23 mouse cellular contexts compared by ENCODE assay signal in genomic region chr16:90353156-90353555, GRCm38 (mm10). TPM values are rescaled to one million over a fixed set of nuclear protein-coding genes. Genes with fewer than 3 reads are reported as not detected.
DNase-seq lines count a peak whose midpoint lies in the region; ATAC-seq lines count a peak whose summit lies in the region.
"Had no signal": no experiment of that assay in that cellular context is flagged by ENCODE, and none has a peak within 500 bp of the region (broad histone marks: within the 10 kb centered on the region; RNA-seq: fewer than 3 reads in every experiment).

No protein-coding gene starts in this region.

- peak; percentile 75 for DNase-seq in forebrain, embryonic 14.5 days (ENCODE audit: low spot score)
- DNase-seq in forebrain, embryonic 11.5 days (ENCODE audit: low spot score): no peak
- DNase-seq in lung, postnatal 4 days: no peak
- DNase-seq in layer of hippocampus, postnatal 36 days: peak; percentile 16 to 18
- no peak for DNase-seq in embryo, embryonic 9.5 days (ENCODE audit: extremely low spot score)
- no peak for DNase-seq in urinary bladder, postnatal 25 days (ENCODE audit: low spot score)
- DNase-seq: adrenal gland, adult 8-10 months; cerebellum, adult 11 months; cerebellum, postnatal 10 days; kidney, adult 8-10 months; kidney, postnatal 25 days; midbrain, embryonic 14.5 days had no signal

- no peak overlapping the region for H3K4me2 ChIP-seq in forebrain, embryonic 14.5 days (ENCODE audit: low read length)
- no peak overlapping the region for H3K4me2 ChIP-seq in forebrain, embryonic 11.5 days (ENCODE audit: low read depth, low read length, severe bottlenecking)
- no peak overlapping the region for H3K4me2 ChIP-seq in lung, embryonic 16.5 days (ENCODE audit: low read depth, low read length)
- H3K4me2 ChIP-seq in forebrain, embryonic 16.5 days (ENCODE audit: low read length): peak overlapping the region; percentile 21
- H3K4me2 ChIP-seq: embryonic facial prominence, embryonic 13.5 days; heart, embryonic 13.5 days; hindbrain, embryonic 13.5 days; liver, embryonic 11.5 days had no signal

- H3K36me3 ChIP-seq in forebrain, embryonic 14.5 days (ENCODE audit: control insufficient read depth, insufficient read depth, low read length): no peaks in the 10 kb centered on the region
- no peaks in the 10 kb centered on the region for H3K36me3 ChIP-seq in forebrain, embryonic 11.5 days (ENCODE audit: control insufficient read depth, insufficient read depth, low read length)
- H3K36me3 ChIP-seq in lung, embryonic 16.5 days (ENCODE audit: control insufficient read depth, insufficient read depth, low read length): no peaks in the 10 kb centered on the region
- no peaks in the 10 kb centered on the region for H3K36me3 ChIP-seq in forebrain, embryonic 16.5 days (ENCODE audit: control insufficient read depth, insufficient read depth)
- H3K36me3 ChIP-seq: embryonic facial prominence, embryonic 13.5 days; heart, embryonic 13.5 days; hindbrain, embryonic 13.5 days had no signal

- H3K9me3 ChIP-seq in forebrain, embryonic 14.5 days (replicated peaks; ENCODE audit: control insufficient read depth, low read length): no peaks in the 10 kb centered on the region
- no peaks in the 10 kb centered on the region for H3K9me3 ChIP-seq in forebrain, embryonic 11.5 days (ENCODE audit: control insufficient read depth, low read length)
- H3K9me3 ChIP-seq in lung, embryonic 16.5 days (ENCODE audit: control insufficient read depth, low read length): no peaks in the 10 kb centered on the region
- no peaks in the 10 kb centered on the region for H3K9me3 ChIP-seq in forebrain, embryonic 16.5 days (ENCODE audit: control insufficient read depth, low read length)
- H3K9me3 ChIP-seq: embryonic facial prominence, embryonic 13.5 days; heart, embryonic 13.5 days; hindbrain, embryonic 13.5 days had no signal

- WGBS in forebrain, embryonic 14.5 days: 62% methylated on average over 5 of the region's 5 CpGs
- 84% methylated on average over 5 of the region's 5 CpGs for WGBS in forebrain, embryonic 11.5 days
- 68% methylated on average over 5 of the region's 5 CpGs for WGBS in lung, embryonic 16.5 days
- WGBS in forebrain, embryonic 16.5 days: 56% methylated on average over 5 of the region's 5 CpGs

- H3K4me3 ChIP-seq in forebrain, embryonic 14.5 days (ENCODE audit: low read depth, low read length): no peak overlapping the region
- H3K4me3 ChIP-seq in forebrain, embryonic 11.5 days (ENCODE audit: low read depth, low read length): no peak overlapping the region
- no peak overlapping the region for H3K4me3 ChIP-seq in lung, embryonic 16.5 days (ENCODE audit: low read length)
- H3K4me3 ChIP-seq in forebrain, embryonic 16.5 days (replicated peaks; ENCODE audit: low read length): no peak overlapping the region
- H3K4me3 ChIP-seq: embryonic facial prominence, embryonic 13.5 days; heart, embryonic 13.5 days; hindbrain, embryonic 13.5 days had no signal

- no peak overlapping the region for H3K9ac ChIP-seq in forebrain, embryonic 14.5 days (ENCODE audit: low read length)
- H3K9ac ChIP-seq in forebrain, embryonic 11.5 days (ENCODE audit: low read length): no peak overlapping the region
- no peak overlapping the region for H3K9ac ChIP-seq in lung, embryonic 16.5 days (ENCODE audit: low read length)
- no peak overlapping the region for H3K9ac ChIP-seq in forebrain, embryonic 16.5 days (replicated peaks; ENCODE audit: low read depth, low read length)
- H3K9ac ChIP-seq: embryonic facial prominence, embryonic 13.5 days; heart, embryonic 13.5 days; hindbrain, embryonic 13.5 days had no signal

- ATAC-seq in forebrain, embryonic 14.5 days: peak; percentile 73
- no peak for ATAC-seq in forebrain, embryonic 11.5 days (replicated peaks; ENCODE audit: low FRiP score)
- no peak for ATAC-seq in lung, embryonic 16.5 days (ENCODE audit: low read depth)
- peak; percentile 81 for ATAC-seq in forebrain, embryonic 16.5 days
- ATAC-seq: CD4-positive, CD25-positive, alpha-beta regulatory T cell, adult 4 months; inflammation-experienced regulatory T-cells, adult 6 months; Patski had no signal

- no peaks in the 10 kb centered on the region for H3K27me3 ChIP-seq in forebrain, embryonic 14.5 days (replicated peaks; ENCODE audit: control insufficient read depth, insufficient read depth, low read length)
- no peaks in the 10 kb centered on the region for H3K27me3 ChIP-seq in forebrain, embryonic 11.5 days (ENCODE audit: control insufficient read depth, insufficient read depth, low read length)
- H3K27me3 ChIP-seq in lung, embryonic 16.5 days (ENCODE audit: control insufficient read depth, insufficient read depth, low read depth, low read length): no peaks in the 10 kb centered on the region
- H3K27me3 ChIP-seq in forebrain, embryonic 16.5 days (replicated peaks; ENCODE audit: control insufficient read depth, insufficient read depth, low read length): no peaks in the 10 kb centered on the region
- H3K27me3 ChIP-seq: embryonic facial prominence, embryonic 13.5 days; heart, embryonic 13.5 days; hindbrain, embryonic 13.5 days had no signal

- no peaks in the 10 kb centered on the region; the same call in 1 of the 2 replicates for H3K4me1 ChIP-seq in forebrain, embryonic 14.5 days (ENCODE audit: control insufficient read depth, insufficient read depth, low read length)
- H3K4me1 ChIP-seq in forebrain, embryonic 11.5 days (replicated peaks; ENCODE audit: control insufficient read depth, insufficient read depth, low read length): no peaks in the 10 kb centered on the region; the same call in 1 of the 2 replicates
- 0 out of 2 replicates have a peak, but pooled peaks cover 2% of the 10 kb centered on the region for H3K4me1 ChIP-seq in lung, embryonic 16.5 days (replicated peaks; ENCODE audit: control insufficient read depth, insufficient read depth, low read length)
- peaks cover 12% of the 10 kb centered on the region for H3K4me1 ChIP-seq in forebrain, embryonic 16.5 days (replicated peaks; ENCODE audit: control insufficient read depth, insufficient read depth, low read length)
- H3K4me1 ChIP-seq: embryonic facial prominence, embryonic 13.5 days; hindbrain, embryonic 13.5 days had no signal

- H3K27ac ChIP-seq in forebrain, embryonic 14.5 days (ENCODE audit: low read depth, low read length): peak overlapping the region; percentile 49; the same call in 1 of the 2 replicates
- H3K27ac ChIP-seq in forebrain, embryonic 11.5 days (ENCODE audit: low read depth, low read length): no peak overlapping the region
- H3K27ac ChIP-seq in lung, embryonic 16.5 days (ENCODE audit: low read length): peak overlapping the region; percentile 33
- peak overlapping the region; percentile 92 for H3K27ac ChIP-seq in forebrain, embryonic 16.5 days (ENCODE audit: low read length)
- H3K27ac ChIP-seq: embryonic facial prominence, embryonic 13.5 days; heart, embryonic 13.5 days; hindbrain, embryonic 13.5 days had no signal

RNA-seq across cellular contexts. Expression of gene Hunk, which starts 32.7 kb away (rescaled TPM):
- 10.6 and 10.7 TPM in 2 replicates for polyA plus RNA-seq in forebrain, embryonic 14.5 days (2014; fragmentation: Nextera tagmentation; extraction: Ambion mirVana)
- 17.6 and 19.1 TPM in 2 replicates for polyA plus RNA-seq in forebrain, embryonic 11.5 days (2014; fragmentation: Nextera tagmentation; extraction: Ambion mirVana)
- 16.2 and 16.5 TPM in 2 replicates for polyA plus RNA-seq in lung, embryonic 16.5 days (2015; fragmentation: Nextera tagmentation; extraction: Ambion mirVana)
- polyA plus RNA-seq in forebrain, embryonic 16.5 days (2015; fragmentation: Nextera tagmentation; extraction: Ambion mirVana): 11.2 and 11.5 TPM in 2 replicates
- total RNA-seq in layer of hippocampus, postnatal 36 days (2021): 10 to 100 TPM; 24.9 to 25.2 TPM
- total RNA-seq: granulocyte monocyte progenitor cell, adult 5-6 weeks; megakaryocyte progenitor cell, adult 5-6 weeks had no signal
- polyA plus RNA-seq: CD4-positive, CD25-positive, alpha-beta regulatory T cell, adult 4 months had no signal

Comparison
In these comparisons a context has a peak if more than half of its experiments do, and no peak if none do; other contexts are left out.
1. ATAC-seq: peak in forebrain, embryonic 14.5 days (single experiment) and forebrain, embryonic 16.5 days (single experiment); none in forebrain, embryonic 11.5 days (single experiment) and lung, embryonic 16.5 days (single experiment).
2. DNase-seq: peak in forebrain, embryonic 14.5 days (single experiment) and layer of hippocampus, postnatal 36 days (2 of 2); none in forebrain, embryonic 11.5 days (single experiment), lung, postnatal 4 days (0 of 2), embryo, embryonic 9.5 days (single experiment) and urinary bladder, postnatal 25 days (single experiment).